Mouse (Mus musculus) neural tube, embryonic 10.5 days (tissue): ENCODE results near the gene Abhd15.
A peak's percentile ranks its signal among the peaks of the same experiment; 100 is the strongest.
"Not testable (repeated sequence)": the region's sequence is repeated elsewhere in the genome, so short reads cannot be mapped to it uniquely, and the experiment has no call there.

Source experiments
- DNase-seq: peaks from one replicate; pipeline ENCODE4 v3.0.0-alpha.2; 2017; ENCODE audit warnings: low spot score; ENCODE audit errors: extremely low spot score

The Abhd15 gene

DNA sequence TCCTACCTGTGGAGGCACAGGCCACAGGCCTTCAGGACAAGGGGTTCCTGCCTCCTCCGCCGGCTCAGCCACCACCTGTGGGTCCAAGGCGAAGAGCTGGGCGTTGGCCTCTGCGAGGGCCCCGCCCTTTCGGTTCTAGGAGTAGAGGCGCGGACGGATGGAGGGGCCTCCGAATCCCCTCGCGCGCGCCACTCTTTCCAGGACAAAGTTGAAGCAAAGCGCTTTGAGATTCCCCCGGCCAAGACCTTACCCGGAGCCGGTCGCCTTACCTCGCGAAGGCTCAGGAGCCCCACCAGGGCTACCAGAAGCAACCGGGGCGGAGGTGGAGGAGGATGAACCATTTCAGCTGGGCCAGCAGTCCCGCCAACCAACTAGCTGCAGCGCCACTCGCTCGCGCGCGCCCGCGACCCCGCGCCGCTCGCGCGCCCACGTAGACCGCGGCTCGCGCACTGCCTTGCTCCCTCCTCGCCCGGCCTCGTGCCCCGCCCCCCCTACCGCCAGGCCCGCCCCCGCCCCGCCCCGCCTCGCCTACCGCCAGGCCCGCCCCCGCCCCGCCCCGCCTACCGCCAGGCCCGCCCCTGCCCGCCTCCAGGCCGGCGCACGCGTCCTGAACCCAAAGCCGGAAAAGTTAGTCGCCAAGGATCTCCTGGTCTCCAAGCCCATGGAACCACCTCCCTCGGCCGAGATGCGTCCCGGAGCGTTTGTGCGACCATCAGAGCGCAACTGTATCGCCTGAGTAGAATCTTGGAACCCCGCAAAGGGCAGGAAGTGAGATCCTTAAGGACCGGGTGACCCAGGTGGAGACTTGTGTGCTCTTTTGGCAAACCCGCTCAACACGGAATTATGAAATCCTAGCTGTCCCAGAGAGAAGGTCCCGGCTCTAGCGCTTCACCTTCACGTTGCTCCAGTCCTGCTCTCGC, 1.8 kb upstream of the Abhd15 start:
- peak; percentile 93 for DNase-seq

DNA sequence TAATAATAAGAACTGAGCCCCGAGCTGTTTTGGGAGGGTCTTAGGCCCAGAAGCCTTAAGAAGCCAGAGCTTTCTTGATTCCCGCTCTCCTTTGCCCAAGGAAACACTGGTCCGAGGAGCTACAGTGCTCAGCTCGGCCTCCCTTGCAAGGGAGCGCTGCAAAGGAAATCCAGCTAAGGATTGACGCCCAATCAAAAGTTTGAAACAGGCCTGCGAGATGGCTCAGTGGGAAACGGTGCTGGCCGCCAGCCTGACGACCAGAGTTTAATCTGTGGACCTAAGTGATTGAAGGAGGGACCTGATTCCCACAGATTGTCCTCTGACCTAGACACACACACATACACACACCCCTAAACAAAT, 1.1 kb upstream of the Abhd15 start:
- no peak for DNase-seq

DNA sequence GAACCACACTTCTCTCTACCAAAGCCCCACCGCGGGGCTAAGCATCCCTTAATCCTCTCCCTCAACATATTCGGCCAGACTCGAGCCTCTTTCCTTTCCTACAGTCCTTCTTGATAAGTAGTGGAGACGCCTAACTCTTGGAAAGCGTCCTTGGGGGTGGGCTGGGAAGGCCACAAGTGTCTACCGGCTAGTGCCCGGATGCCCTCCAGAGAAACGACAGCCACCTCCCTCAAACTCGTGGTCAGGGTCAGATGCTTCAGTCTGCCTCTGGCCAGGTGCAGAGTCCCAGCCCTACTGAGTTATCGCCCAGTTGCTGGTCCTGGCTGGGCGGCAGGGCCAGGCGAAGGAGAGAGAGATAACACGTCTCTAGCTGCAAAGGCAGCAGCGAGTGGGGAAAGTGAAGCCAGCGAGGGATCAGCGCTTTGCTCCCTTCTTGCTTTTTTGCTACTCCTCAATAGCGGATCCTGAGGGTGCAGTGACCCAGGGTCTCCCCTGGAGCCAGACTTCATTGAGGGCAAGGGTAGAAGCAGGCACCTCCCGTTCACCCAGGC, 565 bp upstream of the Abhd15 start:
- DNase-seq, result peak; percentile 72

- DNase-seq, result no peak
Observed at GRCm38 (mm10) chr11:77515637-77516552, 974 bp downstream of the Abhd15 start, which contains the start of gene Trp53i13. Trp53i13 (minus strand) TSS chr11:77515980.

DNA sequence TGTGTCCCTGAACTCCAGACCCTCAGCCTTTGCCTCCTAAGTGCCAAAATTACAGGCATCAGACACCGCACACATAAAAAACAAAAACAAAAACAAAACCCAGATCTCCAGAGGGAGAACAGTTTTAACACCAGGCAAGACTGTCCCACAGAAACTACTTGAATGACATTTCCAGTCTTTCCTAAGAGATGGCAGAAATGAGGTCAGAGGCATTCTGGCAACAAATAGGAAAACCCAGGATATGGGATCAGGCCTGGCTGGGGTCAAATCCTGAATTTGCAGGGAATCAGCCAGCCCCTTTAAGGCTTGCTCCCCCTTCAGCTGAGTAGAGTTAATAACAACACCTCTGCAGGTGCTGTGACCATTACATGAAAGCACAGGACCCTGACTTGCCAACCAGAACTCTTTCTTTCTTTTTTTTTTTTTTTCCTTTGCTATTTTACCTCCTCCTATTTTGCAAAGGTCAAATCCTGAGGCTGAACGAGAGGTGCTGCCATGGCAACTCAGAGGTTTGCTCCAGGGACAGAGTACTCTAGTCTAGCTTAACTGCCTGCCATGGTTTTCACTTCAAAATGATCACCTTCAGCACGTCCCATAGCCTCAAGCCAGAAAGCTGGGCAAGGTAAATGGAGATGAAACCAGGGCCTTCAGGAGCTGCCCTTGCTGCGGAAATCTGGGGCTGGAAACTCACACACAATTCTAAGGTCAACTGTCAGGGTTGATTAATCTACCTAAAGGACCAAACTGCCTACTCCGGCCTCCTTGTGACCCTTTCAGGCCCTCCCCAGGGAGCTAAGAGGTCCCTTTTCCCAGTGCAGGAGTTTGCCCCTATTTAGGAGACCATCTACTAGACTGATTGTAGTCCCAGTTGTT, 1.9 kb downstream of the Abhd15 start:
- no peak for DNase-seq

GRCm38 (mm10) chr11:77518051-77518798, 3.3 kb downstream of the Abhd15 start:
- DNase-seq, result no peak

DNA sequence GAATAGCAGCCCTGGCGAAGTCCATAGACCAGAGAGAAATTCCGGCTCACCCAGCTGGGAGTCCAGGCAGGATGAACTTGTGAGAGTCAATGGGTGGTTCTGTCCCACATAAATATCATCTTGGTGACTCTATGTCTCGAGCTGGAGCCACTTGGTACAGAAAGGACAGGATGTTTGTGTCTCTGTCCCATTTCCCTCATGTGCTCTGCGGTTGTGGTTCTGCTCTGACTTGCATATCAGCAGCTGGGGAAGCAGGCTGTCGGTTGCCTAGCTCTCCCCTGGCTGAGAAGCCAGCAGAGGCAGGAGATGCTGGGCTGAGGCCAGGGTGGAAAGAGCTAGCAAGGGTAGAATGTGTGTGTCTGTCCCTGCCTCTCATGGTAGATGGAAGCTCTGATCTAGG, 4.1 kb downstream of the Abhd15 start, which contains the start of gene Gm10392:
TSS of gene Gm10392 (minus strand) at position 156 of the 400 bp plus-strand sequence.
- no peak for DNase-seq

GRCm38 (mm10) chr11:77520601-77521529, 5.9 kb downstream of the Abhd15 start:
- no peak for DNase-seq

GRCm38 (mm10) chr11:77525804-77526486, 11.0 kb downstream of the Abhd15 start:
- no peak for DNase-seq

- DNase-seq, result not testable (repeated sequence)
Observed at GRCm38 (mm10) chr11:77528420-77528819, 13.5 kb downstream of the Abhd15 start.

GRCm38 (mm10) chr11:77529644-77530043, 14.7 kb downstream of the Abhd15 start:
- no peak for DNase-seq

DNA sequence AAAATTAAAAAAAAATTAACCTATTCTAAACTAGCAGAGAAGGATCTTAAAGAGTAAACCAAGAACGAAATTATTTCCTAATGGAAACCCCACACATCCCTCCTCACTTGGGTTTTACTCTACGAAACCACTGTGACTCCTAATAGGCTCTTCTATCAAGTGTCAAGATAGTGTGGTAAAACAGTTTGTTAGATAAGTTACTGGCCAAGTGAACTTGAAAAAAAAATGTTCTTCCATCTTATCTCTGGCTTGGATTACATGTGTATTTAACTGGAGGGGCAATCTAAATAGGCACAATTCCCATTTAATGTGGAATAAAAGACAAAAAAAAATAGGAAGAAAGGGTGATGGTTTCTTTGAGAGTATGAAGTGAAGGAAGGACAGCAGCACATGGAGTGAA, 15.9 kb downstream of the Abhd15 start:
- DNase-seq, result no peak

- no peak for DNase-seq
Observed at GRCm38 (mm10) chr11:77532202-77532846, 17.4 kb downstream of the Abhd15 start.

GRCm38 (mm10) chr11:77545261-77545660, 30.3 kb downstream of the Abhd15 start:
- DNase-seq, result no peak

GRCm38 (mm10) chr11:77585201-77585600, 70.3 kb downstream of the Abhd15 start:
- DNase-seq, result no peak
